26 mouse cellular contexts compared by ENCODE assay signal in the genomic region with DNA sequence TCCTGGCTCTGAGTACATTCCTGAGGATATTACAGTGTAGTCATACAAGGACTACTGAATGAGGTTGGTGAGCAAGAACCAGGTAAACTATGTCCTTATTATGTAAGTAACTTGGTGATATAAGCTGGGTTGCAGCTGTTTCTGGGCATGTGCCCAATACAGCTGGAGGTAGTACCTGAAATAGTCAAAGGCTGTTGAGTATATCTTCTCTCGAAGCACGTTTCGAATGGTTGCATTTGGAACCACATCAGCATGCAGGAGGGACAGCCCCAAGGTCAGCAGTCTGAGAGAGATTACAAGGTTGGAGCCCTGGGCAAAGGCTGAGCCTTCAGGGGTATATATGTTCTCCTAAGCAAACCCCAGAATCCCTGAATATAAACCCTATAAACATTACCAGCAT. TPM values are rescaled to one million over a fixed set of nuclear protein-coding genes. Genes with fewer than 3 reads are reported as not detected.
"Had no signal": no experiment of that assay in that cellular context is flagged by ENCODE, and none has a peak within 500 bp of the region (broad histone marks: within the 10 kb centered on the region; RNA-seq: fewer than 3 reads in every experiment).

No protein-coding gene starts in this region.

- H3K4me2 ChIP-seq: heart, embryonic 11.5 days; heart, embryonic 13.5 days; heart, embryonic 15.5 days; hindbrain, embryonic 13.5 days; hindbrain, embryonic 15.5 days; kidney, embryonic 15.5 days; limb, embryonic 13.5 days; limb, embryonic 15.5 days; liver, embryonic 12.5 days had no signal

- DNase-seq: gastrocnemius, adult 2 months; gastrocnemius, postnatal 10 days; gastrocnemius, postnatal 25 days; heart, adult 2 months; heart, postnatal 14 days; heart, postnatal 36 days; kidney, adult 11 months; kidney, adult 2 months; kidney, adult 9 months; kidney, postnatal 25 days; kidney, postnatal 4 days had no signal

- H3K27me3 ChIP-seq: heart, embryonic 13.5 days; heart, embryonic 15.5 days; hindbrain, embryonic 13.5 days; hindbrain, embryonic 15.5 days; kidney, embryonic 15.5 days; limb, embryonic 13.5 days; limb, embryonic 15.5 days; liver, embryonic 12.5 days had no signal

- H3K27ac ChIP-seq: gastrocnemius, adult 2 months; heart, adult 2 months; heart, embryonic 13.5 days; heart, embryonic 15.5 days; hindbrain, embryonic 13.5 days; hindbrain, embryonic 15.5 days; hindbrain, postnatal 0 days; kidney, embryonic 15.5 days; kidney, postnatal 0 days; layer of hippocampus, adult 2 months; limb, embryonic 13.5 days; limb, embryonic 15.5 days; liver, embryonic 12.5 days; liver, embryonic 14.5 days had no signal

- H3K4me1 ChIP-seq: heart, embryonic 13.5 days; heart, embryonic 15.5 days; hindbrain, embryonic 13.5 days; hindbrain, embryonic 15.5 days; kidney, embryonic 15.5 days; limb, embryonic 13.5 days; limb, embryonic 15.5 days; liver, embryonic 12.5 days had no signal

- H3K4me3 ChIP-seq: gastrocnemius, adult 2 months; heart, adult 2 months; heart, embryonic 13.5 days; heart, embryonic 15.5 days; hindbrain, embryonic 13.5 days; hindbrain, embryonic 15.5 days; kidney, embryonic 15.5 days; layer of hippocampus, adult 2 months; limb, embryonic 13.5 days; limb, embryonic 15.5 days; liver, embryonic 12.5 days had no signal

- H3K9ac ChIP-seq: heart, embryonic 13.5 days; heart, embryonic 15.5 days; hindbrain, embryonic 13.5 days; hindbrain, embryonic 15.5 days; kidney, embryonic 15.5 days; limb, embryonic 13.5 days; limb, embryonic 15.5 days; liver, embryonic 12.5 days; liver, embryonic 14.5 days had no signal

- H3K9me3 ChIP-seq: heart, embryonic 13.5 days; heart, embryonic 15.5 days; hindbrain, embryonic 13.5 days; hindbrain, embryonic 15.5 days; kidney, embryonic 15.5 days; limb, embryonic 13.5 days; limb, embryonic 15.5 days; liver, embryonic 12.5 days had no signal

RNA-seq across cellular contexts. Expression of a gene that starts 30.4 kb away (rescaled TPM):
- total RNA-seq: granulocyte monocyte progenitor cell, adult 5-6 weeks; hematopoietic stem cell, adult 5-6 weeks had no signal
